Mouse (Mus musculus): ENCODE data around the gene Gm42688. TPM values are rescaled to one million over a fixed set of nuclear protein-coding genes. Genes with fewer than 3 reads are reported as not detected.

Gene Gm42688
- polyA plus RNA-seq, 1 experiment from 2014 or later: 2.9 TPM

DNA sequence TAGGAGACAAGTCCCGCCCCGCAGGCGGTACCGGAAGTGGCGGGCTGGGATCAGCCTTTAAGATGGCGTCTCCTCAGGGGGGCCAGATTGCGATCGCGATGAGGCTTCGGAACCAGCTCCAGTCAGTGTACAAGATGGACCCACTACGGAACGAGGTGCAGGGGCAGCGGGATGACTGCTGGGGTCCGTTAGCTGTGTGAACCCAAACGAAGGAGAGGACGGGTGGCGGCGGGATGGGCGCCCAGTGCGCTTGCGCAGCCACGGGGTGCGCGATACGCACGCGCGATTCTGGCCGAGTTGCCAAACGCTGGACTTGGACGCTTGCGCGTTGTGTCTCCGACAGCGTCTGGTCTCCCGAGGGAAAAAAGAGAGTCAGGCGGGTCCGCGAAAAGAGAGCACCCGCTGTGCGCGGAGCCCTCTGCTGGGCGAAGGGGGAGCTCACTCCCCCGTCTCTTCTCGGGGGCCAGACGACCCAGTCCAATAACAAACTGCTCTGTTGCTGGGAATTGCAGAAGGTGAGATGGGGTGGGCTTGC is 23.0 kb upstream of the Gm42688 start:
- Histone ChIP-seq H3K4me3 (ENCODE audit: low read length) (peak overlapping the region; percentile 85), H3K9ac (ENCODE audit: low read length) (peak overlapping the region; percentile 79), H3K4me1 (replicated peaks; ENCODE audit: control insufficient read depth, insufficient read depth, low read length) (peaks cover 8% of the 10 kb centered on the region), H3K4me2 (ENCODE audit: low read depth, low read length) (peak overlapping the region; percentile 81), H3K36me3 (ENCODE audit: control insufficient read depth, insufficient read depth, low read length) (peaks cover 8% of the 10 kb centered on the region), H3K9me3 (ENCODE audit: control insufficient read depth, low read length) (no peaks in the 10 kb centered on the region), H3K27ac (ENCODE audit: low read length) (peak overlapping the region; percentile 88), H3K27me3 (ENCODE audit: control insufficient read depth, insufficient read depth, low read depth, low read length) (peaks cover 36% of the 10 kb centered on the region)
- ATAC-seq (ENCODE audit: low read depth): peak; percentile 96
- WGBS: under 1% methylated on average over 46 of the region's 46 CpGs

DNA sequence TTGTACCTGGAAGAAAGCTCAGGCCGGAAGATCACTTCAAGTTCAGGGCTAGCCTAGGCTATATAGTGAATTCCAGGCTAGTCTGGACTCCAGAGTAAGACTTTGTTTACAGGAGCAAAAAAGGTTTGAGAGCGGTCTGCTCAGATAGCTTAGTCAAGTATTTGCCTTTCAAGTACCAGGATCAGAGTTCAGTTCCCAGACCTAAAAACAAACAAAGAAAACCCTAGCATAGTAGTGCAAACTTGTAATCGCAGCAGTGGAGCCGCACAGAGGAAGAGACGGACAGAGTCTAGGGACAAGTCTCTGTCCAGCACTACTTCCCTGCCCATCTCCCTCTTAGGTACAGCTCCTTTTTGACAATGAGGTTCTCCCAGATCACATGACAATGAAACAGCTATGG is 21.2 kb upstream of the Gm42688 start:
- Histone ChIP-seq H3K4me3 (ENCODE audit: low read length) (no peak overlapping the region), H3K27ac (ENCODE audit: low read length) (no peak overlapping the region), H3K27me3 (ENCODE audit: control insufficient read depth, insufficient read depth, low read depth, low read length) (peaks cover 37% of the 10 kb centered on the region), H3K36me3 (ENCODE audit: control insufficient read depth, insufficient read depth, low read length) (peaks cover 8% of the 10 kb centered on the region), H3K9me3 (ENCODE audit: control insufficient read depth, low read length) (no peaks in the 10 kb centered on the region), H3K4me2 (ENCODE audit: low read depth, low read length) (no peak overlapping the region), H3K9ac (ENCODE audit: low read length) (no peak overlapping the region), H3K4me1 (replicated peaks; ENCODE audit: control insufficient read depth, insufficient read depth, low read length) (peaks cover 8% of the 10 kb centered on the region)
- WGBS: 87% methylated on average over 5 of the region's 5 CpGs
- ATAC-seq (ENCODE audit: low read depth): no peak

- no peak overlapping the region for H3K4me3 ChIP-seq (ENCODE audit: low read length)
- WGBS: 22% methylated on average over 5 of the region's 5 CpGs
- no peak overlapping the region for H3K4me2 ChIP-seq (ENCODE audit: low read depth, low read length)
- no peak overlapping the region for H3K27ac ChIP-seq (ENCODE audit: low read length)
- H3K9ac ChIP-seq (ENCODE audit: low read length): no peak overlapping the region
- H3K9me3 ChIP-seq (ENCODE audit: control insufficient read depth, low read length): no peaks in the 10 kb centered on the region
- peaks cover 56% of the 10 kb centered on the region for H3K27me3 ChIP-seq (ENCODE audit: control insufficient read depth, insufficient read depth, low read depth, low read length)
- peaks cover 20% of the 10 kb centered on the region for H3K4me1 ChIP-seq (replicated peaks; ENCODE audit: control insufficient read depth, insufficient read depth, low read length)
- peaks cover 8% of the 10 kb centered on the region for H3K36me3 ChIP-seq (ENCODE audit: control insufficient read depth, insufficient read depth, low read length)
- ATAC-seq (ENCODE audit: low read depth): no peak
Observed at GRCm38 (mm10) chr6:83083497-83083896, 17.9 kb upstream of the Gm42688 start.

GRCm38 (mm10) chr6:83084477-83084876 is 16.9 kb upstream of the Gm42688 start:
- Histone ChIP-seq H3K27me3 (ENCODE audit: control insufficient read depth, insufficient read depth, low read depth, low read length) (peaks cover 64% of the 10 kb centered on the region), H3K4me2 (ENCODE audit: low read depth, low read length) (no peak overlapping the region), H3K4me1 (replicated peaks; ENCODE audit: control insufficient read depth, insufficient read depth, low read length) (peaks cover 13% of the 10 kb centered on the region), H3K27ac (ENCODE audit: low read length) (no peak overlapping the region), H3K9me3 (ENCODE audit: control insufficient read depth, low read length) (no peaks in the 10 kb centered on the region), H3K36me3 (ENCODE audit: control insufficient read depth, insufficient read depth, low read length) (peaks cover 8% of the 10 kb centered on the region), H3K9ac (ENCODE audit: low read length) (no peak overlapping the region), H3K4me3 (ENCODE audit: low read length) (no peak overlapping the region)
- no peak for ATAC-seq (ENCODE audit: low read depth)
- WGBS: 7% methylated on average over 6 of the region's 6 CpGs

DNA sequence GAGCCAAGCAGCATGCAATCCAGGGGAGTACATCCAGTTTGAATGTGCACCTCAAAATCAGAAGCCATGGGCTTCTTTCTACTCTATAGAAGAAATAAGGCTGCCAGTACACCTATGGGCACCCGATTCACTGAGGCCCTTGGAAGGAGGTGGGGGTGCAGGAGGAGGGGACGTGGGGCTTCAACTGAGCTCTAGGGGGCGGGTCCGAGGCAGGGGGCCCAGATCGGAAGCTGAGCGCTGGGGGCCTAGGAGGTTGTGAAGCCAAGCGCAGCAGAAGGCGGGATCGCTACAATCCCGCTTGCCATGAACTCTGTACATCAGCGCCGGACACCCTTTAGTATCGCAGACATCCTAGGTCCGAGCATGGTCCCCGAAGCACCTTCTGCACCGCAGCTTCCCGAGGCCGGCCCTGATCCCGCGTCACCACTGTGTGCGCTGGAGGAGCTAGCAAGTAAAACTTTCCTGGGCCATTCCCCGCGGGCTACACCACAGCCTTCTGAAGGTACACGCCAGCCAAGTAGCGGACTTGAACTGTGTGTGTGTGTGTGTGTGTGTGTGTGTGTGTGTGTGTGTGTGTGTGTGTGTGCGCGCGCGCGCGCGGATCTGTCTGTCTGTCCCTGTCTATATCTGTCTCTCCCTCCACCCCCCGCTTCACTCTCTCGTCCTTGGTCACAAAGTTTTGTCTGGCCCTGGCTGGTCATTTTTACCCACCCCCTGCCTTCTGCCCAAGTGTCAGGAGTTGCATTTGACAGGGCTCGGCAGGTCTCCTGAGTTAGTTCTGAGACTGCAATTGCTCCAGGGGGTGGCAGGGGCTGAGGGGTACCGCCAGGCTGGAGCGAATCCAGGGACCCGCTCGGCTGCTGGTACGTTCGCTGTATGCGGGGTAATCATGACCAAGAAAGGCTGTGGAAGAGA is 15.0 kb upstream of the Gm42688 start, which contains the start of gene Lbx2:
TSS of gene Lbx2 (plus strand) at position 247 of the 915 bp plus-strand sequence.
- Histone ChIP-seq H3K27ac (ENCODE audit: low read length) (no peak within 1 kb of the TSS), H3K36me3 (ENCODE audit: control insufficient read depth, insufficient read depth, low read length) (peaks cover 4% of the 10 kb centered on the region), H3K4me1 (replicated peaks; ENCODE audit: control insufficient read depth, insufficient read depth, low read length) (peaks cover 12% of the 10 kb centered on the region), H3K9me3 (ENCODE audit: control insufficient read depth, low read length) (no peaks in the 10 kb centered on the region), H3K27me3 (ENCODE audit: control insufficient read depth, insufficient read depth, low read depth, low read length) (peaks cover 66% of the 10 kb centered on the region), H3K9ac (ENCODE audit: low read length) (peak within 1 kb of the TSS; percentile 27; the same call in 1 of the 2 replicates), H3K4me2 (ENCODE audit: low read depth, low read length) (peak within 1 kb of the TSS; percentile 43), H3K4me3 (ENCODE audit: low read length) (peak within 1 kb of the TSS; percentile 32)
- ATAC-seq (ENCODE audit: low read depth): no peak
- WGBS: 6% methylated on average over 42 of the region's 42 CpGs

GRCm38 (mm10) chr6:83087205-83087925 is 14.1 kb upstream of the Gm42688 start:
- Histone ChIP-seq H3K4me2 (ENCODE audit: low read depth, low read length) (peak overlapping the region; percentile 43), H3K27me3 (ENCODE audit: control insufficient read depth, insufficient read depth, low read depth, low read length) (peaks cover 66% of the 10 kb centered on the region), H3K9me3 (ENCODE audit: control insufficient read depth, low read length) (no peaks in the 10 kb centered on the region), H3K4me3 (ENCODE audit: low read length) (peak overlapping the region; percentile 32), H3K4me1 (replicated peaks; ENCODE audit: control insufficient read depth, insufficient read depth, low read length) (peaks cover 12% of the 10 kb centered on the region), H3K36me3 (ENCODE audit: control insufficient read depth, insufficient read depth, low read length) (no peaks in the 10 kb centered on the region), H3K27ac (ENCODE audit: low read length) (no peak overlapping the region), H3K9ac (ENCODE audit: low read length) (peak overlapping the region; percentile 27; the same call in 1 of the 2 replicates)
- 2% methylated on average over 47 of the region's 47 CpGs for WGBS
- peak; percentile 8; the same call in 1 of the 2 replicates for ATAC-seq (ENCODE audit: low read depth)

GRCm38 (mm10) chr6:83087926-83088260 is 13.5 kb upstream of the Gm42688 start:
- WGBS: 13% methylated on average over 9 of the region's 9 CpGs
- H3K9ac ChIP-seq (ENCODE audit: low read length): no peak overlapping the region; the same call in 1 of the 2 replicates

GRCm38 (mm10) chr6:83092416-83093127 is 8.8 kb upstream of the Gm42688 start:
- no peak overlapping the region for H3K9ac ChIP-seq (ENCODE audit: low read length)
- no peak overlapping the region for H3K4me3 ChIP-seq (ENCODE audit: low read length)
- H3K4me2 ChIP-seq (ENCODE audit: low read depth, low read length): no peak overlapping the region
- H3K36me3 ChIP-seq (ENCODE audit: control insufficient read depth, insufficient read depth, low read length): no peaks in the 10 kb centered on the region
- H3K4me1 ChIP-seq (replicated peaks; ENCODE audit: control insufficient read depth, insufficient read depth, low read length): peaks cover 4% of the 10 kb centered on the region
- peaks cover 19% of the 10 kb centered on the region for H3K27me3 ChIP-seq (ENCODE audit: control insufficient read depth, insufficient read depth, low read depth, low read length)
- H3K9me3 ChIP-seq (ENCODE audit: control insufficient read depth, low read length): peaks cover 3% of the 10 kb centered on the region; the same call in 1 of the 2 replicates
- WGBS: 20% methylated on average over 6 of the region's 6 CpGs
- H3K27ac ChIP-seq (ENCODE audit: low read length): peak overlapping the region; percentile 24
- peak; percentile 64 for ATAC-seq (ENCODE audit: low read depth)

More at GRCm38 (mm10) chr6:83087926-83088260, 13.5 kb upstream of the Gm42688 start:
- Histone ChIP-seq H3K36me3 (ENCODE audit: control insufficient read depth, insufficient read depth, low read length) (no peaks in the 10 kb centered on the region), H3K9me3 (ENCODE audit: control insufficient read depth, low read length) (no peaks in the 10 kb centered on the region), H3K4me3 (ENCODE audit: low read length) (peak overlapping the region; percentile 32; the same call in 1 of the 2 replicates), H3K27ac (ENCODE audit: low read length) (no peak overlapping the region), H3K4me1 (replicated peaks; ENCODE audit: control insufficient read depth, insufficient read depth, low read length) (peaks cover 12% of the 10 kb centered on the region), H3K4me2 (ENCODE audit: low read depth, low read length) (peak overlapping the region; percentile 43), H3K27me3 (ENCODE audit: control insufficient read depth, insufficient read depth, low read depth, low read length) (peaks cover 63% of the 10 kb centered on the region)
- no peak for ATAC-seq (ENCODE audit: low read depth)

Measured in lung, embryonic 16.5 days (tissue).